Mouse (Mus musculus): ENCODE results near the gene Stat6. TPM values are rescaled to one million over a fixed set of nuclear protein-coding genes. Genes with fewer than 3 reads are reported as not detected.

Stat6 gene
- polyA plus RNA-seq, 1 experiment = 70.2 TPM

DNA sequence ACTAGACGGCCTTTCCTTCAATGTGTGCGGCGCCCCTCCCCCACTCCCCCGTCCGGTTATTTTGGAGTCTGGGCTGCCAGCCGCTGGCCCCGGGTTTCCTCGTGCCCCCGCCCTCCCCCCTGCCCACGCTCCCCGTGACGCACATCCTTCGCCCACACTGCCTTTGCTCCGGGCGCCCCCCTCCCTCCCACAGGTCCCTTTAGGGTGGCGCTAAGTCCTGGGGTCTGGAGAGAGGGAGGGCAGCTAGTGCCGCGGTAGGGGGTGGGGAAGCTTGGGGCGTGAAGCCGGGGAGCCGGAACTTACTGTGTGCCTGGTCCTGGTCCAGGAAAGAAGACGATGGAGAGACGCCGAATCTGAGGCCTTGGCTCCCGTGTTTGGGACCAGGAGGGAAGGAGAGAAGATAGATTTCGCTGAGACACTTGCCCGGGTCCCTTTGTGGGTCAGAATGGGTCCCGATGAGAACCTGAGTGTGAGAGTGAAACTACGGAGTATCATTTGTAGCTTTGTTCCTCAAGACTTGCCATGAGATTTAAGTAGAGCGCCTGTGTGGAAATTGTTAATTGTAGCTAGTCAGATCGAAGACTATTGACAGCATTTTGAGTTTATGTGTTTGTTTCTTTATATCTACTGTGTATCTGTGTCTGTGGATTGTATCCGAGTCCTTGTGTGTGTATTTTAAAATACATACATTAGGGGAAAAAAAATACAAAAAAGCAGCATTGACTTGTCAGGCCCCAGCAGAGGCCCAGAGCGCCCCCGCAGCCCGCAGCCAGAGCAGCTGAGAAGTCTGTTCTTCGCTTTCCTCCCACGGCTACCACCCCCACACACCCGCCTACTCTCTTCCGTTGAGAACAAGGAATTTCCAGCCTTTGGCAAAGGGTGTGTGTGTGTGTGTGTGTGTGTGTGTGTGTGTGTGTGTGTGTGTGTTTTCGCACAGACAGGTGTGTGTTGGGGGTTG is 25.6 kb downstream of the Stat6 start, which contains the start of gene Nab2:
Gene Nab2 (minus strand): TSS at position 476 of the 958 bp plus-strand sequence.
- Histone ChIP-seq H3K36me3 (ENCODE audit: control insufficient read depth, insufficient read depth, low read length) (no peaks in the 10 kb centered on the region), H3K4me3 (ENCODE audit: insufficient read depth, low read depth, low read length) (peak within 1 kb of the TSS; percentile 89), H3K4me1 (ENCODE audit: control insufficient read depth, insufficient read depth, low read length) (peaks cover 11% of the 10 kb centered on the region), H3K27ac (ENCODE audit: insufficient read depth, low read depth, low read length) (peak within 1 kb of the TSS; percentile 97), H3K27me3 (replicated peaks; ENCODE audit: control insufficient read depth, insufficient read depth, low read length) (no peaks in the 10 kb centered on the region)
- TF ChIP-seq POLR2A (IDR thresholded peaks at IDR 0.05; ENCODE audit: low read depth, low read length) = no peak
- TF ChIP-seq CTCF (conservative IDR thresholded peaks at IDR 0.05; ENCODE audit: insufficient read depth, insufficient read length, low read depth, low read length) = no peak
- DNase-seq = peak; percentile 82
- WGBS = 4% methylated on average over 40 of the region's 40 CpGs

DNA sequence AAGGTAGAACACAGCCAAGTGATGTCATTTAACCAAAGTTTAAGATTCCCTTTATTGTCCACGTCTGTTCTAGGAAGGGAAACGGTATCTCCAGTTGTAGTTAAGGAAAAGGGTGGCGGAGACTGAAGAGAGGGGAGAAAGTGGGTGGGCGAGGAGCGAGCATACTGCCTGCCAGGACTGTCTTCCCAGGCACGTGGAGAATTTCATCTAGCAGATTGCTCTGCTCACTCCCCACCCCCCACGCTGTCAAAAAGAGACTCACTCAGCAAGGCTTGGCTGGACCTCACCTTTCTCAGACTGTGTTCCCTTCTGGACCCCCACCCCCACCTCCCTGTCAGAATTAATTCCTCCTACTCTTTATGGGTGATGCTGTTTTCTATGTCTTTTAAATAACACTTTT is 26.4 kb downstream of the Stat6 start:
- 31% methylated on average over 7 of the region's 7 CpGs for WGBS
- peak overlapping the region; percentile 96 for H3K27ac ChIP-seq (ENCODE audit: insufficient read depth, low read depth, low read length)
- peaks cover 11% of the 10 kb centered on the region for H3K4me1 ChIP-seq (ENCODE audit: control insufficient read depth, insufficient read depth, low read length)
- DNase-seq = no peak
- H3K36me3 ChIP-seq (ENCODE audit: control insufficient read depth, insufficient read depth, low read length) = no peaks in the 10 kb centered on the region
- no peak overlapping the region for H3K4me3 ChIP-seq (ENCODE audit: insufficient read depth, low read depth, low read length)
- no peak for TF ChIP-seq CTCF (conservative IDR thresholded peaks at IDR 0.05; ENCODE audit: insufficient read depth, insufficient read length, low read depth, low read length)
- no peak for TF ChIP-seq POLR2A (IDR thresholded peaks at IDR 0.05; ENCODE audit: low read depth, low read length)
- H3K27me3 ChIP-seq (replicated peaks; ENCODE audit: control insufficient read depth, insufficient read depth, low read length) = no peaks in the 10 kb centered on the region

GRCm38 (mm10) chr10:127670185-127670584 is 27.4 kb downstream of the Stat6 start:
- no peak overlapping the region for H3K27ac ChIP-seq (ENCODE audit: insufficient read depth, low read depth, low read length)
- H3K36me3 ChIP-seq (ENCODE audit: control insufficient read depth, insufficient read depth, low read length) = no peaks in the 10 kb centered on the region
- H3K4me3 ChIP-seq (ENCODE audit: insufficient read depth, low read depth, low read length) = no peak overlapping the region
- TF ChIP-seq CTCF (conservative IDR thresholded peaks at IDR 0.05; ENCODE audit: insufficient read depth, insufficient read length, low read depth, low read length) = no peak
- no peak for TF ChIP-seq POLR2A (IDR thresholded peaks at IDR 0.05; ENCODE audit: low read depth, low read length)
- no peaks in the 10 kb centered on the region for H3K27me3 ChIP-seq (replicated peaks; ENCODE audit: control insufficient read depth, insufficient read depth, low read length)
- WGBS = 76% methylated on average over 2 of the region's 2 CpGs
- peaks cover 7% of the 10 kb centered on the region for H3K4me1 ChIP-seq (ENCODE audit: control insufficient read depth, insufficient read depth, low read length)
- peak; percentile 47 for DNase-seq

DNA sequence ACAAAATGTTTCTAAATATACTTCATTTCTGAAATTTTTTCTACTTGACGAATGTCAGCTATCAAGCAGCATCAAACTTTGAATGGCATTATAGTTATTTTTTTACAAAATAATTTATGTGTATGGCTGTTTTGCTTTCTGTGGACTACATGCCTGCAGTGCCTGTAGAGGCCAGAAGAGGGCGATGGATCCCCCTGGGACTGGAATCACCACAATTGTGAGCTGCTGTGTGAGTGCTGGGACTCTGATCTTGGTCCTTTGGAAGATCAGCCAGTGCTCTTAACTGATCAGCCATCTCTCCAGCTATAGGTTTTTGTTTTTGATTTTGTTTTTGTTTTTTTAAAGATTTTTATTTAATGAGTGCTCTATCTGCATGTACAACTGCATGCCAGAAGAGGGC is 28.5 kb downstream of the Stat6 start:
- TF ChIP-seq POLR2A (IDR thresholded peaks at IDR 0.05; ENCODE audit: low read depth, low read length) (no peak), CTCF (conservative IDR thresholded peaks at IDR 0.05; ENCODE audit: insufficient read depth, insufficient read length, low read depth, low read length) (peak; percentile 56)
- peak; percentile 36 for DNase-seq

GRCm38 (mm10) chr10:127674046-127674655 is 31.4 kb downstream of the Stat6 start:
- Histone ChIP-seq H3K27me3 (replicated peaks; ENCODE audit: control insufficient read depth, insufficient read depth, low read length) (no peaks in the 10 kb centered on the region), H3K4me1 (ENCODE audit: control insufficient read depth, insufficient read depth, low read length) (peaks cover under 1% of the 10 kb centered on the region), H3K36me3 (ENCODE audit: control insufficient read depth, insufficient read depth, low read length) (no peaks in the 10 kb centered on the region), H3K27ac (ENCODE audit: insufficient read depth, low read depth, low read length) (no peak overlapping the region), H3K4me3 (ENCODE audit: insufficient read depth, low read depth, low read length) (no peak overlapping the region)
- no peak for DNase-seq
- 95% methylated on average over 6 of the region's 6 CpGs for WGBS
- TF ChIP-seq POLR2A (IDR thresholded peaks at IDR 0.05; ENCODE audit: low read depth, low read length) (no peak), CTCF (conservative IDR thresholded peaks at IDR 0.05; ENCODE audit: insufficient read depth, insufficient read length, low read depth, low read length) (no peak)

More for the DNA sequence above, 28.5 kb downstream of the Stat6 start:
- H3K36me3 ChIP-seq (ENCODE audit: control insufficient read depth, insufficient read depth, low read length) = no peaks in the 10 kb centered on the region
- H3K27me3 ChIP-seq (replicated peaks; ENCODE audit: control insufficient read depth, insufficient read depth, low read length) = no peaks in the 10 kb centered on the region
- H3K4me3 ChIP-seq (ENCODE audit: insufficient read depth, low read depth, low read length) = no peak overlapping the region
- no peak overlapping the region for H3K27ac ChIP-seq (ENCODE audit: insufficient read depth, low read depth, low read length)
- peaks cover 4% of the 10 kb centered on the region for H3K4me1 ChIP-seq (ENCODE audit: control insufficient read depth, insufficient read depth, low read length)
- 49% methylated on average over 2 of the region's 2 CpGs for WGBS

DNA sequence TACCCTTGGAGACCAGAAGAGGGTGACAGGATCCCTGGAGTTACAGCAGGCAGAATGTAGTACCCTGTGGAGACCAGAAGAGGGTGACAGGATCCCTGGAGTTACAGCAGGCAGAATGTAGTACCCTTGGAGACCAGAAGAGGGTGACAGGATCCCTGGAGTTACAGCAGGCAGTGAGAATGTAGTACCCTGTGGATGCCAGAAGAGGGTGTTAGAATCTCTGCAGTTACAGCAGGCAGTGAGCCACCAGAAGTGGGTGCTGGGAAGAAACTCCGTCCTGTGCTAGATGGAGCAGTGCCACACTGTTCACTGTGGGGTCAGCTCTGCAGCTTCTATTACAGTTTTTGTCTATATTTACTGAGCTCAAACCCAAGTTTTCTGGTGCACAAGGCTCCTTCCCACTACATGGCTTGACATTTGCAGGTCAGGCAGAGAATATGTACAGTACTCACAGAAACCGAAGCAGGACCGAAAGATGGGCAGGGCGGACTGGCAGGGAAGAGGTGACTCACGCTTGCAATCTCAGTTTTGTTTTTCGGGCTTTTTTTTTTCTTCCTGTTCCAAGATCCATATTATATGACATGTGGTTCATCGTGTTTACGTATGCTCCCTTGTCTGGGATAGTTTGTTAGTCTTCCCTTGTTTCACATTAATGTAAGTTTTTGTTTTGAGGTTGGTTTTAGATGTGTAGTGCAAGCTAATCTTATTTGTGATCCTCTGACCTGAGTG is 32.2 kb downstream of the Stat6 start:
- DNase-seq = peak; percentile 98
- TF ChIP-seq POLR2A (IDR thresholded peaks at IDR 0.05; ENCODE audit: low read depth, low read length) (no peak), CTCF (conservative IDR thresholded peaks at IDR 0.05; ENCODE audit: insufficient read depth, insufficient read length, low read depth, low read length) (peak; percentile 96)
- Histone ChIP-seq H3K27me3 (replicated peaks; ENCODE audit: control insufficient read depth, insufficient read depth, low read length) (no peaks in the 10 kb centered on the region), H3K4me3 (ENCODE audit: insufficient read depth, low read depth, low read length) (no peak overlapping the region), H3K36me3 (ENCODE audit: control insufficient read depth, insufficient read depth, low read length) (no peaks in the 10 kb centered on the region), H3K27ac (ENCODE audit: insufficient read depth, low read depth, low read length) (peak overlapping the region; percentile 15; the same call in 1 of the 2 replicates), H3K4me1 (ENCODE audit: control insufficient read depth, insufficient read depth, low read length) (no peaks in the 10 kb centered on the region; the same call in 1 of the 2 replicates)
- 75% methylated on average over 8 of the region's 8 CpGs for WGBS

Measured in kidney, adult 2 months (tissue).